Mouse (Mus musculus) left cerebral cortex, postnatal 10 days (tissue): ENCODE data around the gene Krtap27-1. TPM values are rescaled to one million over a fixed set of nuclear protein-coding genes. Genes with fewer than 3 reads are reported as not detected.

ENCODE experiments used
- total RNA-seq, 2 experiments: library from RNA; stranded (reverse); gene quantifications; 2 replicates each; pipeline ENCODE4 v1.2.3; 2021

Krtap27-1 gene
- total RNA-seq, 2 experiments from 2014 or later = not detected

Other genes starting within 250 kb of the Krtap27-1 start
- gene Cldn17, start 164.7 kb downstream of the Krtap27-1 start, total RNA-seq = not detected
- gene Cldn8, start 108.5 kb downstream of the Krtap27-1 start, total RNA-seq = not detected
- not detected for gene Krtap24-1, start 59.4 kb downstream of the Krtap27-1 start, total RNA-seq
- gene 2310079G19Rik, start 44.0 kb downstream of the Krtap27-1 start, total RNA-seq = not detected
- not detected for gene Krtap26-1, start 23.9 kb downstream of the Krtap27-1 start, total RNA-seq
- gene 2310061N02Rik, start 36.3 kb upstream of the Krtap27-1 start, total RNA-seq = not detected
- gene Krtap13-1, start 57.2 kb upstream of the Krtap27-1 start, total RNA-seq = not detected
- not detected for gene Krtap13, start 80.0 kb upstream of the Krtap27-1 start, total RNA-seq
- not detected for gene 2310034C09Rik, start 87.2 kb upstream of the Krtap27-1 start, total RNA-seq
- not detected for gene 2310057N15Rik, start 102.5 kb upstream of the Krtap27-1 start, total RNA-seq
- gene Gm5965, start 106.2 kb upstream of the Krtap27-1 start, total RNA-seq = not detected
- not detected for gene Gm20741, start 140.5 kb upstream of the Krtap27-1 start, total RNA-seq
- not detected for gene Krtap15, start 148.5 kb upstream of the Krtap27-1 start, total RNA-seq
- gene Krtap14, start 154.5 kb upstream of the Krtap27-1 start, total RNA-seq = not detected
- gene Krtap19-1, start 197.7 kb upstream of the Krtap27-1 start, total RNA-seq = not detected
- gene Krtap19-2, start 202.6 kb upstream of the Krtap27-1 start, total RNA-seq = not detected
- gene Krtap19-3, start 206.4 kb upstream of the Krtap27-1 start, total RNA-seq = not detected
- gene Krtap19-4, start 213.4 kb upstream of the Krtap27-1 start, total RNA-seq = not detected
- gene Krtap19-5, start 224.8 kb upstream of the Krtap27-1 start, total RNA-seq = not detected